Mouse (Mus musculus) cerebellum, postnatal 10 days (tissue): Measurements from ENCODE around the gene Olfr720.

Experiments
- DNase-seq, 2 experiments: peaks; one replicate each; pipeline ENCODE4 v3.0.0; 2021; ENCODE audit warnings: mixed read lengths in 2 of 2

Gene Olfr720

GRCm38 (mm10) chr14:14186738-14187137 is at the start of gene Olfr720:
TSS of gene Olfr720 (minus strand) at chr14:14186838.
- no peak for DNase-seq
